Mouse (Mus musculus) erythroid progenitor cell, adult 5-6 weeks (primary cell): ENCODE data around the gene Tm7sf3. TPM values are rescaled to one million over a fixed set of nuclear protein-coding genes. Genes with fewer than 3 reads are reported as not detected.

Experiments
- ATAC-seq: replicated peaks from 2 replicates; pipeline ENCODE4 v1.8.0; 2016; ENCODE audit warnings: moderate number of reproducible peaks, mild to moderate bottlenecking, moderate TSS enrichment, inconsistent platforms; ENCODE audit not compliant: poor library complexity, low FRiP score, severe bottlenecking
- total RNA-seq, 2 experiments: library from RNA; stranded (forward) in 1 of 2; stranded (reverse) in 1 of 2; fragments of 150-400 nt in 1 of 2; fragments of 186-747, 209-891 nt in 1 of 2; gene quantifications; 2 replicates each; pipeline versions ENCODE4 v1.2.3 to v1.2.4; 2015 to 2017; ENCODE audit warnings: low replicate concordance in 2 of 2

Tm7sf3 gene
- total RNA-seq, 2 experiments from 2014 or later, result 47.8 to 67.5 TPM

GRCm38 (mm10) chr6:146629781-146630756 lies 12.6 kb downstream of the Tm7sf3 start:
- ATAC-seq, result peak; percentile 81

- ATAC-seq, result no peak
These were observed 14.5 kb downstream of the Tm7sf3 start for GRCm38 (mm10) chr6:146628123-146628522.

GRCm38 (mm10) chr6:146616670-146617069 lies 26.0 kb downstream of the Tm7sf3 start:
- ATAC-seq, result no peak

- no peak for ATAC-seq
These were observed 26.7 kb downstream of the Tm7sf3 start for GRCm38 (mm10) chr6:146615891-146616290.

GRCm38 (mm10) chr6:146614541-146614940 lies 28.1 kb downstream of the Tm7sf3 start:
- peak; percentile 76 for ATAC-seq

GRCm38 (mm10) chr6:146613907-146614306 lies 28.7 kb downstream of the Tm7sf3 start:
- no peak for ATAC-seq

- no peak for ATAC-seq
These were observed 29.9 kb downstream of the Tm7sf3 start for GRCm38 (mm10) chr6:146612736-146613135.

- peak; percentile 79 for ATAC-seq
These were observed 30.7 kb downstream of the Tm7sf3 start for GRCm38 (mm10) chr6:146611897-146612296.

- peak; percentile 86 for ATAC-seq
These were observed 31.2 kb downstream of the Tm7sf3 start for GRCm38 (mm10) chr6:146611385-146611784.

GRCm38 (mm10) chr6:146603651-146604050 lies 39.0 kb downstream of the Tm7sf3 start:
- ATAC-seq, result no peak

- no peak for ATAC-seq
These were observed 40.0 kb downstream of the Tm7sf3 start for GRCm38 (mm10) chr6:146602601-146603000.

- no peak for ATAC-seq
These were observed 57.5 kb downstream of the Tm7sf3 start for GRCm38 (mm10) chr6:146585134-146585533.

- no peak for ATAC-seq
These were observed 59.1 kb downstream of the Tm7sf3 start for GRCm38 (mm10) chr6:146583366-146584046.

- ATAC-seq, result no peak
These were observed 62.2 kb downstream of the Tm7sf3 start for GRCm38 (mm10) chr6:146580381-146580926.

GRCm38 (mm10) chr6:146578586-146578985 lies 64.0 kb downstream of the Tm7sf3 start:
- peak; percentile 32; the same call in 1 of the 2 replicates for ATAC-seq

- ATAC-seq, result peak; percentile 64
These were observed 64.5 kb downstream of the Tm7sf3 start for GRCm38 (mm10) chr6:146578111-146578531.

GRCm38 (mm10) chr6:146577310-146578109 lies 65.1 kb downstream of the Tm7sf3 start, which contains the start of gene Ints13:
Gene Ints13 (minus strand): TSS chr6:146577835.
- ATAC-seq, result peak; percentile 90

GRCm38 (mm10) chr6:146576903-146577302 lies 65.7 kb downstream of the Tm7sf3 start, which contains the start of gene Fgfr1op2:
Gene Fgfr1op2 (plus strand): TSS chr6:146577203.
- ATAC-seq, result no peak

GRCm38 (mm10) chr6:146572073-146572472 lies 70.6 kb downstream of the Tm7sf3 start:
- no peak for ATAC-seq
